Mouse (Mus musculus): ENCODE results near the gene Sall2. TPM values are rescaled to one million over a fixed set of nuclear protein-coding genes. Genes with fewer than 3 reads are reported as not detected.

Sall2 gene
- 2.4 and 2.7 TPM in 2 replicates for polyA plus RNA-seq (2015; fragmentation: Nextera tagmentation; extraction: Ambion mirVana)

GRCm38 (mm10) chr14:52327910-52328812, at the start of gene Sall2:
Gene Sall2, minus strand, starts transcription at chr14:52328762.
- WGBS: 2% methylated on average over 26 of the region's 26 CpGs
- Histone ChIP-seq H3K27ac (ENCODE audit: low read depth, low read length) (no peak within 1 kb of the TSS), H3K4me3 (ENCODE audit: low read depth, low read length) (peak within 1 kb of the TSS; percentile 33), H3K9ac (ENCODE audit: low read depth, low read length) (no peak within 1 kb of the TSS), H3K4me2 (replicated peaks; ENCODE audit: low read depth) (peak within 1 kb of the TSS; percentile 57), H3K27me3 (replicated peaks; ENCODE audit: control insufficient read depth, insufficient read depth, low read length) (peaks cover 44% of the 10 kb centered on the region; the same call in 1 of the 2 replicates), H3K9me3 (ENCODE audit: control insufficient read depth) (no peaks in the 10 kb centered on the region), H3K36me3 (ENCODE audit: control insufficient read depth, insufficient read depth) (no peaks in the 10 kb centered on the region), H3K4me1 (replicated peaks; ENCODE audit: control insufficient read depth, insufficient read depth, low read length) (no peaks in the 10 kb centered on the region)
- no peak for TF ChIP-seq CTCF (IDR thresholded peaks at IDR 0.05; ENCODE audit: low read depth)
- ATAC-seq: no peak

- Histone ChIP-seq H3K4me1 (replicated peaks; ENCODE audit: control insufficient read depth, insufficient read depth, low read length) (no peaks in the 10 kb centered on the region), H3K36me3 (ENCODE audit: control insufficient read depth, insufficient read depth) (no peaks in the 10 kb centered on the region)
- 87% methylated on average over 3 of the region's 3 CpGs for WGBS
Measured at GRCm38 (mm10) chr14:52368741-52369140, 40.2 kb upstream of the Sall2 start.

GRCm38 (mm10) chr14:52356308-52356707, 27.7 kb upstream of the Sall2 start, which contains the start of gene Olfr1513:
Gene Olfr1513, minus strand, starts transcription at chr14:52356408.
- Histone ChIP-seq H3K4me2 (replicated peaks; ENCODE audit: low read depth) (no peak within 1 kb of the TSS), H3K36me3 (ENCODE audit: control insufficient read depth, insufficient read depth) (no peaks in the 10 kb centered on the region), H3K27me3 (replicated peaks; ENCODE audit: control insufficient read depth, insufficient read depth, low read length) (no peaks in the 10 kb centered on the region), H3K4me3 (ENCODE audit: low read depth, low read length) (no peak within 1 kb of the TSS), H3K9ac (ENCODE audit: low read depth, low read length) (no peak within 1 kb of the TSS), H3K9me3 (ENCODE audit: control insufficient read depth) (no peaks in the 10 kb centered on the region), H3K27ac (ENCODE audit: low read depth, low read length) (no peak within 1 kb of the TSS), H3K4me1 (replicated peaks; ENCODE audit: control insufficient read depth, insufficient read depth, low read length) (no peaks in the 10 kb centered on the region)
- no peak for ATAC-seq
- 56% methylated on average over 4 of the region's 4 CpGs for WGBS
- TF ChIP-seq CTCF (IDR thresholded peaks at IDR 0.05; ENCODE audit: low read depth): no peak

More at GRCm38 (mm10) chr14:52368741-52369140, 40.2 kb upstream of the Sall2 start:
- ATAC-seq: no peak
- no peak overlapping the region for H3K4me3 ChIP-seq (ENCODE audit: low read depth, low read length)
- no peak overlapping the region for H3K4me2 ChIP-seq (replicated peaks; ENCODE audit: low read depth)
- H3K27ac ChIP-seq (ENCODE audit: low read depth, low read length): no peak overlapping the region
- H3K27me3 ChIP-seq (replicated peaks; ENCODE audit: control insufficient read depth, insufficient read depth, low read length): no peaks in the 10 kb centered on the region
- H3K9ac ChIP-seq (ENCODE audit: low read depth, low read length): no peak overlapping the region
- TF ChIP-seq CTCF (IDR thresholded peaks at IDR 0.05; ENCODE audit: low read depth): no peak
- no peaks in the 10 kb centered on the region for H3K9me3 ChIP-seq (ENCODE audit: control insufficient read depth)

- no peaks in the 10 kb centered on the region for H3K36me3 ChIP-seq (ENCODE audit: control insufficient read depth, insufficient read depth)
- H3K27me3 ChIP-seq (replicated peaks; ENCODE audit: control insufficient read depth, insufficient read depth, low read length): no peaks in the 10 kb centered on the region
- H3K9me3 ChIP-seq (ENCODE audit: control insufficient read depth): no peaks in the 10 kb centered on the region
- no peak overlapping the region for H3K4me3 ChIP-seq (ENCODE audit: low read depth, low read length)
- H3K4me2 ChIP-seq (replicated peaks; ENCODE audit: low read depth): no peak overlapping the region
- TF ChIP-seq CTCF (IDR thresholded peaks at IDR 0.05; ENCODE audit: low read depth): no peak
- H3K9ac ChIP-seq (ENCODE audit: low read depth, low read length): no peak overlapping the region
- ATAC-seq: no peak
- WGBS: 67% methylated on average over 6 of the region's 6 CpGs
- no peaks in the 10 kb centered on the region for H3K4me1 ChIP-seq (replicated peaks; ENCODE audit: control insufficient read depth, insufficient read depth, low read length)
- H3K27ac ChIP-seq (ENCODE audit: low read depth, low read length): no peak overlapping the region
Measured at GRCm38 (mm10) chr14:52339512-52339852, 10.9 kb upstream of the Sall2 start.

- WGBS: 25% methylated on average over 21 of the region's 21 CpGs
- H3K9ac ChIP-seq (ENCODE audit: low read depth, low read length): no peak overlapping the region
- no peaks in the 10 kb centered on the region for H3K36me3 ChIP-seq (ENCODE audit: control insufficient read depth, insufficient read depth)
- no peak overlapping the region for H3K27ac ChIP-seq (ENCODE audit: low read depth, low read length)
- H3K27me3 ChIP-seq (replicated peaks; ENCODE audit: control insufficient read depth, insufficient read depth, low read length): no peaks in the 10 kb centered on the region
- peak; percentile 95 for TF ChIP-seq CTCF (IDR thresholded peaks at IDR 0.05; ENCODE audit: low read depth)
- no peak for ATAC-seq
- no peak overlapping the region for H3K4me3 ChIP-seq (ENCODE audit: low read depth, low read length)
- H3K4me2 ChIP-seq (replicated peaks; ENCODE audit: low read depth): no peak overlapping the region; the same call in 1 of the 2 replicates
- no peaks in the 10 kb centered on the region for H3K4me1 ChIP-seq (replicated peaks; ENCODE audit: control insufficient read depth, insufficient read depth, low read length)
- no peaks in the 10 kb centered on the region for H3K9me3 ChIP-seq (ENCODE audit: control insufficient read depth)
Measured at GRCm38 (mm10) chr14:52338751-52339511, 10.4 kb upstream of the Sall2 start.

GRCm38 (mm10) chr14:52332171-52332570, 3.6 kb upstream of the Sall2 start:
- Histone ChIP-seq H3K4me2 (replicated peaks; ENCODE audit: low read depth) (no peak overlapping the region), H3K27ac (ENCODE audit: low read depth, low read length) (no peak overlapping the region), H3K9me3 (ENCODE audit: control insufficient read depth) (no peaks in the 10 kb centered on the region), H3K27me3 (replicated peaks; ENCODE audit: control insufficient read depth, insufficient read depth, low read length) (peaks cover 25% of the 10 kb centered on the region; the same call in 1 of the 2 replicates), H3K4me3 (ENCODE audit: low read depth, low read length) (no peak overlapping the region), H3K9ac (ENCODE audit: low read depth, low read length) (no peak overlapping the region), H3K36me3 (ENCODE audit: control insufficient read depth, insufficient read depth) (no peaks in the 10 kb centered on the region), H3K4me1 (replicated peaks; ENCODE audit: control insufficient read depth, insufficient read depth, low read length) (no peaks in the 10 kb centered on the region)
- TF ChIP-seq CTCF (IDR thresholded peaks at IDR 0.05; ENCODE audit: low read depth): no peak
- WGBS: 81% methylated on average over 3 of the region's 3 CpGs
- ATAC-seq: no peak
